Mouse (Mus musculus): ENCODE data around the gene Ccne1. TPM values are rescaled to one million over a fixed set of nuclear protein-coding genes. Genes with fewer than 3 reads are reported as not detected.
"Not testable (repeated sequence)": the region's sequence is repeated elsewhere in the genome, so short reads cannot be mapped to it uniquely, and the experiment has no call there.

The Ccne1 gene
- polyA plus RNA-seq, 1 experiment from 2014 or later: 19.4 TPM

DNA sequence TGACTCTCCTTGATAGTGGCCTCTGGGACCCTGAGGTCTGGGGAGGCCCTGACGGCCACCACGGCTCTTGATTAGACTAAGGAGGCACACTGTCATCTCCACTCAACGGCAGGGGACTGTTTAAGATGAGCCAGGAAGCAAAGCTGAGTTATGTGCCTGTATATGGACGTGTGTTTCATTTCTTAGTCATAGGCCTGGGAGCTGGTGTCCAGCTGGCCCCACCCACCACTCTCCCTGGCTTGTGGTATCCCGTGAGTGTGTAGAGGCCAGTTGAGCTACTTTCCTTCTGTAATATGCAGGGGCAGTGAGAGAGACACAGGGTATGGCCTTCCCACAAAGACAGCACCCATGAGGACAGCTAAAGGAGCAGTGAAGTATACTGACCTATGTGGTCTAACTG lies 20.9 kb upstream of the Ccne1 start:
- not testable (repeated sequence) for H3K27ac ChIP-seq (replicated peaks); H3K4me3 ChIP-seq; H3K9me3 ChIP-seq; H3K4me2 ChIP-seq; H3K27me3 ChIP-seq; H3K36me3 ChIP-seq; H3K9ac ChIP-seq; H3K4me1 ChIP-seq (replicated peaks); ATAC-seq (ENCODE audit: low FRiP score, low read depth)
- WGBS: 72% methylated on average over 5 of the region's 5 CpGs

DNA sequence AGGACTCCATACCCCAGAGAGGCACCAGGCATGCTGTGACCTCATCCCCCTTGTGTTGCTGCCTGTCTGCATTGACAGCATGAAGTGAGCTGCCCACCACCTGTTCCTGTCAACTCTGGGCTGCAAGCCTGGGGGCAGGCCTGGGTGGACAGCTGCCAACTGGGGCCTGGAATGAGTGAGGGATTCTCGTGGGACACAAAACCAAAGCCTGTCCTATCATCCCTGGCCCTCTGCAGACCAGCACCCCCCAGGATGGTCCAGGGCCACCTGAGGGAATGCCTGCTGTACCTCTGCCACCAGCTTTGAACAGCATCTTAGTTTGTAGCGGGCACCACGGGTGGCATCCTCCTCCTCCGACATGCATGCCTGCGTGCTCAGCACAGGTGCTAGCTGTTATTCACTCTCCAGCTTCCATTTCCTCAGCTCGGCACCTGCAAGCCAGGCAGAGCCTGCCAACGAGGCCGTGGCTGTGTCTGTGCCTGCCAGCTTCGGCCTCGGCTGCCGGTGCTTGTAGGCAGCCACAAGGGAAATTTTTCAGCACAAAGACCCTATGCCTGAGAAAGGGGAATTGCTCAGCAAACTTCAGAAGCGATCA lies 18.3 kb upstream of the Ccne1 start:
- Histone ChIP-seq H3K27me3 (no peaks in the 10 kb centered on the region), H3K4me2 (no peak overlapping the region), H3K27ac (replicated peaks) (no peak overlapping the region), H3K9me3 (no peaks in the 10 kb centered on the region), H3K4me3 (no peak overlapping the region), H3K4me1 (replicated peaks) (peaks cover 9% of the 10 kb centered on the region; the same call in 1 of the 2 replicates), H3K36me3 (no peaks in the 10 kb centered on the region), H3K9ac (no peak overlapping the region)
- WGBS: 51% methylated on average over 12 of the region's 12 CpGs
- ATAC-seq (ENCODE audit: low FRiP score, low read depth): peak; percentile 57

DNA sequence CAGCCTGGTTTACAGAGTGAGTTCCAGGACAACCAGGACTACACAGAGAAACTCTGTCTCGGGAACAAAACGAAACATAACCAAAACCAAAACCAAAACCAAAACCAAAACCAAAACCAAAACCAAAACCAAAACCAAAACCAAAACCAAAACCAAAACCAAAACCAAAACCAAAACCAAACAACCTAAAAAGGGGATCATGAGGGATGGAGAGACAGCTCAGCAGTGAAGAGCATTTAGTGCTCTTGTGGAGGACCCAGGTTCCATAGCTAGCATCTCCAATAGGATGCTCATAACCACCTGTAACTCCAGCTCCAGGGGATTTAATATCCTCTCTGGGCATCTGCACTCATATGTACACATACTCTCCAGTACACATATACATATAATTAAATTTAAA lies 16.8 kb upstream of the Ccne1 start:
- H3K9ac ChIP-seq; H3K9me3 ChIP-seq; H3K4me3 ChIP-seq; H3K4me1 ChIP-seq (replicated peaks); H3K4me2 ChIP-seq; H3K27me3 ChIP-seq; ATAC-seq (ENCODE audit: low FRiP score, low read depth); H3K36me3 ChIP-seq; H3K27ac ChIP-seq (replicated peaks): not testable (repeated sequence)
- WGBS: 91% methylated on average over 2 of the region's 2 CpGs

DNA sequence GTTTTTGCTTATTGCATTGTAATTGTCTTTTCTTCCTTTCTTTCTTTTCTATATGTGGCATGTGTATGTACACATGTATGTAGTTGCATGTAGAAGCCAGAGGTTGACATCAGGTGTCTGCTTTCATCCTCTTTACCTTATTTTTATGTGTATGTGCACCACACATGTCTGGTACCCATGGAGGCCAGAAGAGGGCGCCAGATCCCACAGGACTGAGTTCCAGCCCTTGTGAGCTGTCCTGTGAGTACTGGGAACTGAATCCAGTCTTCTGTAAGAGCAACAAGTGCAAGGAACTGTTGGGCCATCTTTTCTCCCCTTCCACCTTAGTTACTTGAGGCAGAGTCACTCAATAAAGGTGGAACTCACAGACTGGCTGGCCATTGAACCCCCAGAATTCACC lies 11.3 kb upstream of the Ccne1 start:
- Histone ChIP-seq H3K27me3 (0 out of 2 replicates have a peak, but pooled peaks cover 4% of the 10 kb centered on the region), H3K27ac (replicated peaks) (no peak overlapping the region), H3K9ac (no peak overlapping the region), H3K4me3 (no peak overlapping the region), H3K36me3 (no peaks in the 10 kb centered on the region), H3K4me2 (no peak overlapping the region), H3K9me3 (no peaks in the 10 kb centered on the region), H3K4me1 (replicated peaks) (no peaks in the 10 kb centered on the region)
- ATAC-seq (ENCODE audit: low FRiP score, low read depth): no peak
- WGBS: 7% methylated on average over 1 of the region's 1 CpGs

DNA sequence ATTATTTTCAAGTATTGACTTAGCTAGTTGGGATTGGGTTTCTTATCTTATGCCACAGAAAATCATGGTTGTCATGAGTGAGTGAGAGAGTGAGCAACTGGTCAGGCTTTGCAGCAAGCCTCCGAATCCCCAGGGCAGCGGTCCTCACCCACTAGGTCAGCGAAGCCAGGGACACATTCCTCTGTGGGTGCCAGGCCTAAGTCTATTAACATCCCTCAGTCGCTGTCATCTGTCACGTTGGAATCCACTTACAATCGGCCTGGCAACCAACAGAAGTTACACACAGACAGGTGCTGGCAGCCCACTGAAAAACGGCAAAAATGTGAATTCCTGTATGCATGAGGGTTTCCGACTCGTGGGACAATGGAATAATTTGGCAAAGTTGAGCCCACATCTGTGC lies 5.1 kb upstream of the Ccne1 start:
- Histone ChIP-seq H3K36me3 (no peaks in the 10 kb centered on the region), H3K4me1 (replicated peaks) (peaks cover 4% of the 10 kb centered on the region), H3K9me3 (no peaks in the 10 kb centered on the region), H3K4me3 (no peak overlapping the region), H3K27ac (replicated peaks) (no peak overlapping the region), H3K27me3 (no peaks in the 10 kb centered on the region), H3K4me2 (no peak overlapping the region), H3K9ac (no peak overlapping the region)
- no peak for ATAC-seq (ENCODE audit: low FRiP score, low read depth)
- WGBS: 87% methylated on average over 9 of the region's 9 CpGs

DNA sequence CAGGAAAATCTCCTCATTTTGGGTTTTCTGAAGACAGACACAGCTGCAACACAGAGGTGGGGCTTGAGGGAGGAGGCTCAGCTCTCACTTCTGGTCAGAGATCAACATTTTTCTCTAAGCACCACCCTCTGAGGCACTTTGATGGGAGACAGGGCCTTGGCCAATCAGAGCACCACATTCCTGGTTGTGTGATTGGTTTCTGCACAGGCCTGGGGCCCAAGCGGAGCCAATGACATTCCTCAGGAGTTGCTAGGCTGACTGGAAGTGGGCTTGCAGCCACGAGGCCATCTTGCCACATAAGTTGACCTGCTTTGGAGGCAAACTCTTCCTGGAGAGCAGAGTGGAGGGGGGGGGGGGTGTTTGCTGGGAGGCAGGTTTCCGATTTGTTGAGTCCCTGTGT lies 4.7 kb upstream of the Ccne1 start:
- Histone ChIP-seq H3K9ac (no peak overlapping the region), H3K27ac (replicated peaks) (no peak overlapping the region), H3K4me3 (no peak overlapping the region), H3K36me3 (no peaks in the 10 kb centered on the region), H3K9me3 (no peaks in the 10 kb centered on the region), H3K4me1 (replicated peaks) (peaks cover 6% of the 10 kb centered on the region), H3K27me3 (no peaks in the 10 kb centered on the region), H3K4me2 (no peak overlapping the region)
- ATAC-seq (ENCODE audit: low FRiP score, low read depth): no peak
- 49% methylated on average over 3 of the region's 3 CpGs for WGBS

DNA sequence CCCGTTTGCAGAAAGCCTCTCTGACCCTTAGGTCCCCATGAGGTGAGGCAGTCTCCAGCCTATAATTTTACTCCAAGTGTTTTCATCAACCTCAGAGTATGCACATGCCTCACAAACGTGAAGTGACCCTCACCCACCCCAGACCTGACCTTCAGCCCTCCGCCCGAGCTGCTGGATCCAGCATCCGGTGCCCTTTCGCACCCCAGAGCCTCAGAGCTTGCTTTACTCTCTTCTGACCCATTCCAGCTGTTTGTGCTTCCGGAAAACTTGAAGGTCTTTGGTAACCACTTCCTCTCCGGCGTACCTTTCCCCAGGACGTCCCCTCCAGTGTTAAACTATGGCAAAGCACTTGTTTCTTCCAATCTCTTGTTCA lies 912 bp upstream of the Ccne1 start:
- Histone ChIP-seq H3K36me3 (no peaks in the 10 kb centered on the region), H3K27ac (replicated peaks) (no peak overlapping the region), H3K27me3 (no peaks in the 10 kb centered on the region), H3K4me2 (peak overlapping the region; percentile 97), H3K4me1 (replicated peaks) (peaks cover 13% of the 10 kb centered on the region), H3K4me3 (peak overlapping the region; percentile 86), H3K9ac (peak overlapping the region; percentile 59), H3K9me3 (no peaks in the 10 kb centered on the region)
- no peak for ATAC-seq (ENCODE audit: low FRiP score, low read depth)
- WGBS: 35% methylated on average over 10 of the region's 10 CpGs

DNA sequence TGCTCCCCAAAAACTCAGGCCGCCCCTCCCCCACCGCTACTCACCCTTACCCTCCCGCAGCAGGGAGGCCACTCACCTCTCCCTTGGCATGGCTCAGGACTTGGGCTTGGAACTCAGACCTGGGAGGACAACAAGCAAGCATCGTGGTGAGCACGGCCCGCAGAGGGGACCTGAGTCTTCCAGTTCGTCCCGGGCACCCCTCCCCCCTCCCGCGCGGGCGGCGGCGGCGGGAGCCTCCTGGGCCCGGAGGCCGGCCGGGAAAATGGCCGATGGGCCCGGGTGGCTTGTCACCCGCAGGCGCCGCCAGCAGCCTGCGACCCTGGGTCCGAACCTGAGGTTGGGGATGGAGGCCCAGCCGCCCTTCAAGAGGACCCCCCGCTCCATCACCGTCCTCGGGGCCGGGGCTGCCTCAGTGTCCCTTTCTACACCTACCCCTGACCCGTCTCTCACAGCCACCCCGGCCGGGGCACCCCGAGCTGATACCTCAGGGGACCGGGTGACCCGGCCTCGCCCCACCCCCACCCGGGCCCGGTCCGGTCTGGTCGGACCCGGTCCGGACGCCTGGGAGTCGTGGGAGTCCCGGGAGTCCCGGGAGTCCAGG lies 523 bp downstream of the Ccne1 start:
- Histone ChIP-seq H3K4me3 (peak overlapping the region; percentile 86), H3K9ac (peak overlapping the region; percentile 79), H3K36me3 (no peaks in the 10 kb centered on the region), H3K9me3 (no peaks in the 10 kb centered on the region), H3K4me2 (peak overlapping the region; percentile 97), H3K27ac (replicated peaks) (no peak overlapping the region), H3K4me1 (replicated peaks) (peaks cover 13% of the 10 kb centered on the region), H3K27me3 (no peaks in the 10 kb centered on the region)
- peak; percentile 46 for ATAC-seq (ENCODE audit: low FRiP score, low read depth)
- WGBS: under 1% methylated on average over 42 of the region's 47 CpGs

DNA sequence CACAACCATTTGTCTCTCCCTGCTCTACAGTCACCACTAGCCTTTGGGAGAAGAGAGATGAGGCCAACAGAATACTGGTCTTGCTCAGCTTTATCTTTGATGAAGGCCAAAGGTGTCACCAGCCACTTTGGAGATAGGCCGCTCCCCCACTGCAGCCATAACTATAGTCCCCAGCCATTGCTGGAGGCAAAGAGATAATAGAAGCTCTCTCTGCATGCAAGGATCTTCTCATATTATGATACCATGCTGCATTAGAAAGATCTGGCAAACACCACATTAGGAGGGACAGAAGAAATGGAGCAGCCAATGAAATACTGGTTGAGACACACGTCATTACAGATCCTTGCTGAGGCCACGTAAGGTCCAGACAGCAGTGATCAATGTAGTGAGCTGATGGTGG lies 2.0 kb downstream of the Ccne1 start:
- no peaks in the 10 kb centered on the region for H3K27me3 ChIP-seq
- ATAC-seq (ENCODE audit: low FRiP score, low read depth): no peak
- no peak overlapping the region for H3K4me3 ChIP-seq
- no peak overlapping the region for H3K27ac ChIP-seq (replicated peaks)
- WGBS: 90% methylated on average over 3 of the region's 3 CpGs
- no peaks in the 10 kb centered on the region for H3K36me3 ChIP-seq
- H3K9me3 ChIP-seq: no peaks in the 10 kb centered on the region
- H3K4me1 ChIP-seq (replicated peaks): peaks cover 13% of the 10 kb centered on the region
- H3K9ac ChIP-seq: no peak overlapping the region
- no peak overlapping the region for H3K4me2 ChIP-seq

DNA sequence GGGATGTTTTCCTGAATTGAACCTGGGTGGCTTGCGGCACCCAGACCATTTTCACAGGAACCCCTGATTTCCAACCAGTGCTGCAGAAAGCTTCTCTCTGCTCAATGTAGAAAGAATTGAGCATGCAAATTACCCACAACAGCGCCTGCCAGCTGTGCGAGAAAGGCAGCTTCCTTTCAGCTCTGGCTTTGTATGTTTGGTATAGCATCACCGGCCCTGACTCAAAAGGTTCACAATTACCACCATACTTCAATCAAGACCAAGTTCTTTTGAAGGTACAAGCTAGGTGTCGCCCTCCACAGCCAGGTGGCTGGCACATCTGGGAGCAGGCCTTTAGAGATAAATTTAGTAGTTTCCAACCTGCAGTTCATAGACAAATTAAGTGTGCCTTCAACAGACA lies 3.2 kb downstream of the Ccne1 start:
- Histone ChIP-seq H3K4me1 (replicated peaks) (peaks cover 13% of the 10 kb centered on the region), H3K27me3 (no peaks in the 10 kb centered on the region), H3K4me3 (no peak overlapping the region), H3K9ac (no peak overlapping the region), H3K9me3 (no peaks in the 10 kb centered on the region), H3K4me2 (no peak overlapping the region), H3K36me3 (peaks cover 10% of the 10 kb centered on the region; the same call in 1 of the 2 replicates), H3K27ac (replicated peaks) (no peak overlapping the region)
- 61% methylated on average over 5 of the region's 5 CpGs for WGBS
- no peak for ATAC-seq (ENCODE audit: low FRiP score, low read depth)

DNA sequence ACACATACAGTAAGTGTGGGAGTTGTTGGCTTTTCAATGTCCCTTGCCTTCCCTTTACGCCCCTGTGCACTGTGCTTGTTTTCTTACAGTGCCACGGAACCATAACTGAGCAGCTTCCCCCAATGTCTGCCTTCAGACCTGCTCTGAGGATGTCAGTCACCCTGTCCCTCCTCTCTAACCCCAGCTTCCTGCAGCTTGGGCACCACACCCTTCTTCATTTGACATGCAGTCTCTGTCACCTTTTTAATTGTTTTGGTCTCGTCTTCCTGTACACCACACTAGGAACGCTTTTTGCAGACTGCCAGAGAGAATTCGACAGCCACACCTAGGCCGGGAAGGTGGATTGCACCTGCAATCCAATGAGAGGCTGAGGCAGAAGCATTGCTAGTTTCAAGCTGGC lies 13.0 kb downstream of the Ccne1 start:
- no peaks in the 10 kb centered on the region for H3K4me1 ChIP-seq (replicated peaks)
- ATAC-seq (ENCODE audit: low FRiP score, low read depth): no peak
- H3K9ac ChIP-seq: no peak overlapping the region

DNA sequence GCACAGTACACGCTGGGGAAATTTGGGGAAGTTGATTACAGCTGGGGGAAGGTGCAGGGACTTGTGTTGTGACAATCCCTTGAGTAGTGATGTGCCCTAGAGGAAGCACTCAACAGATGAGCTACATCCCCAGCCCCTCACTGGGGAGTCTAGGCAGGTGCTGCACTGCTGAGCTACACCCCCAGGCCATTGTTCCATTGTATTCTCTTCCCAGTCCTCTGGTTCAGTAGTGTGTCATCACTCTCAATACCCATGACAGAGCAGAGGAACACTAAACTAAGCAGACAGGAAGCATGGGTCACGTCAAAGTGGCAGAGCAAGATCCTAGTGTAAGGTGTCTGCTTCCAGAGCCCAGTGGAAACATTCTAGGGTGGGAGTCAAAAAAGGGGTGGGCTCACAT lies 14.2 kb downstream of the Ccne1 start:
- Histone ChIP-seq H3K4me3 (no peak overlapping the region), H3K4me1 (replicated peaks) (no peaks in the 10 kb centered on the region), H3K27ac (replicated peaks) (no peak overlapping the region), H3K27me3 (no peaks in the 10 kb centered on the region), H3K9me3 (no peaks in the 10 kb centered on the region), H3K4me2 (no peak overlapping the region), H3K9ac (no peak overlapping the region), H3K36me3 (peaks cover 9% of the 10 kb centered on the region)
- 49% methylated on average over 2 of the region's 2 CpGs for WGBS
- ATAC-seq (ENCODE audit: low FRiP score, low read depth): no peak

More for the DNA sequence above, 13.0 kb downstream of the Ccne1 start:
- Histone ChIP-seq H3K4me2 (no peak overlapping the region), H3K27me3 (no peaks in the 10 kb centered on the region), H3K27ac (replicated peaks) (no peak overlapping the region), H3K36me3 (peaks cover 13% of the 10 kb centered on the region), H3K4me3 (no peak overlapping the region), H3K9me3 (no peaks in the 10 kb centered on the region)
- WGBS: 87% methylated on average over 6 of the region's 6 CpGs
